Mouse (Mus musculus) cortical plate, adult 2 months (tissue): Measurements from ENCODE around the gene Cope.

Experiments
- CTCF ChIP-seq: fragments of 200-500 bp; IDR thresholded peaks from 2 replicates; pipeline ENCODE4 v1.5.1; 2011; ENCODE audit warnings: mild to moderate bottlenecking, control low read depth, low read length; ENCODE audit not compliant: insufficient read depth; ENCODE audit errors: extremely low read depth
- POLR2A ChIP-seq: fragments of 200-500 bp; IDR thresholded peaks from 2 replicates; pipeline ENCODE4 v1.6.1; 2011; ENCODE audit warnings: mild to moderate bottlenecking, low read length, control low read depth; ENCODE audit not compliant: insufficient read depth; ENCODE audit errors: extremely low read depth

- TF ChIP-seq POLR2A: no peak
- no peak for TF ChIP-seq CTCF
Measured at GRCm38 (mm10) chr8:70283136-70284077, 18.9 kb upstream of the Cope start.
